Mouse (Mus musculus): ENCODE measurements at regions not wholly inside any gene's neighbourhood (a gene's known extent, or its start where the extent isn't known, plus 50 kb on each side); places are given as distances from the start of the nearest gene placed in this dataset.
A peak's percentile ranks its signal among the peaks of the same experiment; 100 is the strongest.

- Histone ChIP-seq H3K9ac (no peak overlapping the region), H3K4me2 (replicated peaks) (no peak overlapping the region), H3K4me3 (no peak overlapping the region), H3K4me1 (0 out of 2 replicates have a peak, but pooled peaks cover 3% of the 10 kb centered on the region), H3K9me3 (replicated peaks) (no peaks in the 10 kb centered on the region), H3K27ac (no peak overlapping the region), H3K27me3 (no peaks in the 10 kb centered on the region), H3K36me3 (no peaks in the 10 kb centered on the region)
- WGBS: 78% methylated on average over 2 of the region's 2 CpGs
- no peak for ATAC-seq (ENCODE audit: low FRiP score)
These were observed 60.2 kb upstream of the Cd34 start for GRCm38 (mm10) chr1:194878440-194878839.

- H3K4me3 ChIP-seq: no peak overlapping the region
- peak overlapping the region; percentile 32 for H3K4me2 ChIP-seq (replicated peaks)
- H3K27ac ChIP-seq: no peak overlapping the region
- no peak overlapping the region for H3K9ac ChIP-seq
- H3K27me3 ChIP-seq: no peaks in the 10 kb centered on the region
- ATAC-seq (ENCODE audit: low FRiP score): peak; percentile 93
- 0 out of 2 replicates have a peak, but pooled peaks cover 3% of the 10 kb centered on the region for H3K4me1 ChIP-seq
- WGBS: 25% methylated on average over 22 of the region's 22 CpGs
- no peaks in the 10 kb centered on the region for H3K9me3 ChIP-seq (replicated peaks)
- H3K36me3 ChIP-seq: no peaks in the 10 kb centered on the region
These were observed 59.0 kb upstream of the Cd34 start for GRCm38 (mm10) chr1:194879324-194880233.

- Histone ChIP-seq H3K9ac (no peak overlapping the region), H3K27ac (no peak overlapping the region), H3K4me2 (replicated peaks) (no peak overlapping the region), H3K36me3 (no peaks in the 10 kb centered on the region), H3K27me3 (no peaks in the 10 kb centered on the region), H3K9me3 (replicated peaks) (no peaks in the 10 kb centered on the region), H3K4me1 (0 out of 2 replicates have a peak, but pooled peaks cover 3% of the 10 kb centered on the region), H3K4me3 (no peak overlapping the region)
- ATAC-seq (ENCODE audit: low FRiP score): no peak
These were observed 56.9 kb upstream of the Cd34 start for GRCm38 (mm10) chr1:194881556-194882223.

- ATAC-seq (ENCODE audit: low FRiP score): no peak
- no peaks in the 10 kb centered on the region for H3K9me3 ChIP-seq (replicated peaks)
- 70% methylated on average over 5 of the region's 5 CpGs for WGBS
- H3K27ac ChIP-seq: no peak overlapping the region
- no peaks in the 10 kb centered on the region for H3K4me1 ChIP-seq
- H3K27me3 ChIP-seq: no peaks in the 10 kb centered on the region
- H3K4me2 ChIP-seq (replicated peaks): no peak overlapping the region
- H3K4me3 ChIP-seq: no peak overlapping the region
- H3K9ac ChIP-seq: no peak overlapping the region
- no peaks in the 10 kb centered on the region for H3K36me3 ChIP-seq
These were observed 53.4 kb upstream of the Cd34 start for GRCm38 (mm10) chr1:194885071-194885686.

GRCm38 (mm10) chr1:194885687-194886077 is 52.9 kb upstream of the Cd34 start:
- Histone ChIP-seq H3K9ac (no peak overlapping the region), H3K4me2 (replicated peaks) (no peak overlapping the region), H3K27me3 (no peaks in the 10 kb centered on the region), H3K4me1 (no peaks in the 10 kb centered on the region), H3K27ac (no peak overlapping the region), H3K4me3 (no peak overlapping the region), H3K9me3 (replicated peaks) (no peaks in the 10 kb centered on the region), H3K36me3 (no peaks in the 10 kb centered on the region)
- no peak for ATAC-seq (ENCODE audit: low FRiP score)
- WGBS: 83% methylated on average over 5 of the region's 5 CpGs
